ENCODE assay signal across 10 mouse cellular contexts in genomic region chr11:78827546-78827945, GRCm38 (mm10). TPM values are rescaled to one million over a fixed set of nuclear protein-coding genes. Genes with fewer than 3 reads are reported as not detected.
DNase-seq lines count a peak whose midpoint lies in the region; ATAC-seq and TF ChIP-seq lines count a peak whose summit lies in the region.
"Had no signal": no experiment of that assay in that cellular context is flagged by ENCODE, and none has a peak within 500 bp of the region (broad histone marks: within the 10 kb centered on the region; RNA-seq: fewer than 3 reads in every experiment).

No protein-coding gene starts in this region.

- 33% methylated on average over 7 of the region's 7 CpGs for WGBS in intestine, embryonic 14.5 days
- 44% methylated on average over 7 of the region's 7 CpGs for WGBS in intestine, postnatal 0 days
- WGBS in forebrain, embryonic 13.5 days, result 31% methylated on average over 7 of the region's 7 CpGs
- 39% methylated on average over 7 of the region's 7 CpGs for WGBS in midbrain, embryonic 12.5 days

- no peaks in the 10 kb centered on the region for H3K9me3 ChIP-seq in intestine, embryonic 14.5 days (ENCODE audit: control insufficient read depth, low read length)
- no peaks in the 10 kb centered on the region for H3K9me3 ChIP-seq in intestine, postnatal 0 days (ENCODE audit: control insufficient read depth)
- H3K9me3 ChIP-seq in G1E (replicated peaks), result no peaks in the 10 kb centered on the region
- H3K9me3 ChIP-seq in forebrain, embryonic 13.5 days (replicated peaks), result no peaks in the 10 kb centered on the region
- no peaks in the 10 kb centered on the region for H3K9me3 ChIP-seq in midbrain, embryonic 12.5 days

- H3K27ac ChIP-seq in intestine, embryonic 14.5 days (ENCODE audit: low read depth), result no peak overlapping the region
- no peak overlapping the region for H3K27ac ChIP-seq in intestine, postnatal 0 days (ENCODE audit: low read depth, low read length)
- H3K27ac ChIP-seq in forebrain, embryonic 13.5 days, result no peak overlapping the region
- H3K27ac ChIP-seq in midbrain, embryonic 12.5 days (replicated peaks), result no peak overlapping the region

- DNase-seq in intestine, embryonic 14.5 days (ENCODE audit: low spot score), result no peak
- DNase-seq in G1E (ENCODE audit: low spot score), result no peak
- no peak for DNase-seq in spleen, postnatal 4 days (ENCODE audit: low spot score in 2 of 2)
- DNase-seq in lung, adult 18-20 months, result no peak
- no peak for DNase-seq in urinary bladder, postnatal 10 days (ENCODE audit: low spot score)
- DNase-seq: gastrocnemius, adult 2 months; right cerebral cortex, postnatal 4 days had no signal

- H3K9ac ChIP-seq in intestine, embryonic 14.5 days (ENCODE audit: low read length), result no peak overlapping the region
- H3K9ac ChIP-seq in intestine, postnatal 0 days (ENCODE audit: low read depth, low read length), result no peak overlapping the region
- peak overlapping the region; percentile 77; the same call in 1 of the 2 replicates for H3K9ac ChIP-seq in forebrain, embryonic 13.5 days
- no peak overlapping the region for H3K9ac ChIP-seq in midbrain, embryonic 12.5 days (replicated peaks)

- no peak for TF ChIP-seq CTCF in intestine, postnatal 0 days (IDR thresholded peaks at IDR 0.05; ENCODE audit: low read depth)
- TF ChIP-seq CTCF in G1E (IDR thresholded peaks at IDR 0.05; ENCODE audit: low read depth, low read length), result no peak

- no peak for ATAC-seq in intestine, embryonic 14.5 days (replicated peaks; ENCODE audit: low FRiP score, low TSS enrichment, low read depth)
- ATAC-seq in intestine, postnatal 0 days, result no peak
- no peak for ATAC-seq in G1E (ENCODE audit: extremely low read depth, insufficient number of reproducible peaks, low FRiP score, poor library complexity, severe bottlenecking)
- no peak for ATAC-seq in forebrain, embryonic 13.5 days
- ATAC-seq in midbrain, embryonic 12.5 days (ENCODE audit: low FRiP score, low read depth), result no peak

- H3K27me3 ChIP-seq in intestine, embryonic 14.5 days (replicated peaks; ENCODE audit: control insufficient read depth, insufficient read depth, low read length), result no peaks in the 10 kb centered on the region
- no peaks in the 10 kb centered on the region for H3K27me3 ChIP-seq in intestine, postnatal 0 days (replicated peaks; ENCODE audit: control insufficient read depth, insufficient read depth, low read length)
- H3K27me3 ChIP-seq in G1E (ENCODE audit: insufficient read depth, low read length), result no peaks in the 10 kb centered on the region
- H3K27me3 ChIP-seq in forebrain, embryonic 13.5 days, result no peaks in the 10 kb centered on the region
- no peaks in the 10 kb centered on the region for H3K27me3 ChIP-seq in midbrain, embryonic 12.5 days

- peaks cover 9% of the 10 kb centered on the region for H3K4me1 ChIP-seq in intestine, embryonic 14.5 days (replicated peaks; ENCODE audit: control insufficient read depth, insufficient read depth, low read length)
- H3K4me1 ChIP-seq in intestine, postnatal 0 days (replicated peaks; ENCODE audit: control insufficient read depth, insufficient read depth, low read length), result no peaks in the 10 kb centered on the region
- peaks cover 67% of the 10 kb centered on the region for H3K4me1 ChIP-seq in G1E (ENCODE audit: insufficient read depth, low read depth, low read length)
- H3K4me1 ChIP-seq in forebrain, embryonic 13.5 days, result peaks cover 42% of the 10 kb centered on the region
- peaks cover 22% of the 10 kb centered on the region for H3K4me1 ChIP-seq in midbrain, embryonic 12.5 days

- no peaks in the 10 kb centered on the region for H3K36me3 ChIP-seq in intestine, embryonic 14.5 days (ENCODE audit: control insufficient read depth, insufficient read depth, low read length)
- H3K36me3 ChIP-seq in intestine, postnatal 0 days (ENCODE audit: control insufficient read depth, insufficient read depth), result no peaks in the 10 kb centered on the region
- H3K36me3 ChIP-seq in G1E (replicated peaks), result peaks cover 17% of the 10 kb centered on the region
- H3K36me3 ChIP-seq in forebrain, embryonic 13.5 days (ENCODE audit: poor library complexity, severe bottlenecking), result no peaks in the 10 kb centered on the region
- H3K36me3 ChIP-seq in midbrain, embryonic 12.5 days, result no peaks in the 10 kb centered on the region

- H3K4me3 ChIP-seq in intestine, embryonic 14.5 days (ENCODE audit: low read depth, low read length), result no peak overlapping the region
- H3K4me3 ChIP-seq in intestine, postnatal 0 days (ENCODE audit: low read depth, low read length), result no peak overlapping the region
- peak overlapping the region; percentile 84; the same call in 1 of the 2 replicates for H3K4me3 ChIP-seq in G1E (ENCODE audit: low read depth, low read length)
- H3K4me3 ChIP-seq in forebrain, embryonic 13.5 days, result 0 out of 2 replicates have a peak overlapping the region, but pooled peaks have one; percentile 57
- H3K4me3 ChIP-seq in midbrain, embryonic 12.5 days, result no peak overlapping the region

- peak overlapping the region; percentile 83; the same call in 1 of the 2 replicates for H3K4me2 ChIP-seq in intestine, embryonic 14.5 days (ENCODE audit: low read length)
- no peak overlapping the region for H3K4me2 ChIP-seq in intestine, postnatal 0 days (replicated peaks; ENCODE audit: low read depth)
- H3K4me2 ChIP-seq in forebrain, embryonic 13.5 days, result peak overlapping the region; percentile 65
- H3K4me2 ChIP-seq in midbrain, embryonic 12.5 days (replicated peaks), result peak overlapping the region; percentile 72; the same call in 1 of the 2 replicates

RNA-seq across cellular contexts. Expression of gene Lyrm9, which starts 1.2 kb away (rescaled TPM):
- 13.0 and 14.2 TPM in 2 replicates for polyA plus RNA-seq in intestine, embryonic 14.5 days (2014; fragmentation: Nextera tagmentation; extraction: Ambion mirVana)
- polyA plus RNA-seq in intestine, postnatal 0 days (2015; fragmentation: Nextera tagmentation; extraction: Ambion mirVana), result 15.6 and 20.4 TPM in 2 replicates
- total RNA-seq in G1E (2014; fragmentation: Nextera tagmentation) (15.2 and 24.9 TPM in 2 replicates), G1E (2017) (52.1 and 86.5 TPM in 2 replicates)
- polyA plus RNA-seq in G1E (2012), result 211 and 274 TPM in 2 replicates
- polyA plus RNA-seq in forebrain, embryonic 13.5 days (2015; fragmentation: Nextera tagmentation; extraction: Ambion mirVana), result 24.2 and 25.2 TPM in 2 replicates
- polyA plus RNA-seq in midbrain, embryonic 12.5 days (2016; fragmentation: Nextera tagmentation; extraction: Ambion mirVana), result 17.0 and 17.3 TPM in 2 replicates

Comparison
In these comparisons a context has a peak if more than half of its experiments do, and no peak if none do; other contexts are left out.
1. H3K4me3 ChIP-seq: peak in G1E (single experiment) and forebrain, embryonic 13.5 days (single experiment); none in intestine, embryonic 14.5 days (single experiment), intestine, postnatal 0 days (single experiment) and midbrain, embryonic 12.5 days (single experiment).